Mouse (Mus musculus) MEL (cell line): Measurements from ENCODE around the gene Sprr2a1. TPM values are rescaled to one million over a fixed set of nuclear protein-coding genes. Genes with fewer than 3 reads are reported as not detected.
"Not testable (repeated sequence)": the region's sequence is repeated elsewhere in the genome, so short reads cannot be mapped to it uniquely, and the experiment has no call there.

Experiments
- DNase-seq: peaks from one replicate; pipeline ENCODE4 v3.0.0; 2011; ENCODE audit warnings: low read depth, low spot score
- H3K27ac ChIP-seq: 2 replicates; pipeline ENCODE4 v1.5.1; 2012; ENCODE audit warnings: low read depth, mild to moderate bottlenecking, control low read depth, low read length, moderate library complexity; ENCODE audit not compliant: control insufficient read depth
- H3K27me3 ChIP-seq, 2 experiments: fragments of 150-350 bp in 1 of 2; sonication (generic) in 1 of 2; 2 replicates each; pipeline ENCODE4 v1.6.1; 2012; ENCODE audit warnings: low read length in 2 of 2, mild to moderate bottlenecking in 2 of 2, improper control_type of control experiment in 1 of 2, moderate library complexity in 1 of 2; ENCODE audit not compliant: insufficient read depth in 2 of 2, control insufficient read depth in 1 of 2
- H3K36me3 ChIP-seq, 2 experiments: 2 replicates each; pipeline ENCODE4 v1.6.1; 2012 to 2014; ENCODE audit warnings: low read length in 2 of 2, improper control_type of control experiment in 1 of 2, inconsistent platforms in 1 of 2, mild to moderate bottlenecking in 1 of 2; ENCODE audit not compliant: insufficient read depth in 2 of 2, control insufficient read depth in 1 of 2
- H3K4me1 ChIP-seq, 2 experiments: fragments of 150-350 bp in 1 of 2; sonication (generic) in 1 of 2; 2 replicates each; pipeline ENCODE4 v1.6.1; 2012; ENCODE audit warnings: low read length in 2 of 2, improper control_type of control experiment in 1 of 2, mild to moderate bottlenecking in 1 of 2; ENCODE audit not compliant: insufficient read depth in 2 of 2, control insufficient read depth in 1 of 2
- H3K4me3 ChIP-seq, 2 experiments: fragments of 150-350 bp in 1 of 2; sonication (generic) in 1 of 2; 2 replicates each; pipeline ENCODE4 v1.5.1; 2012; ENCODE audit warnings: low read depth in 2 of 2, low read length in 2 of 2, mild to moderate bottlenecking in 2 of 2, moderate library complexity in 2 of 2, control low read depth in 1 of 2, improper control_type of control experiment in 1 of 2; ENCODE audit not compliant: control insufficient read depth in 1 of 2, insufficient read depth in 1 of 2
- H3K79me2 ChIP-seq: 2 replicates; pipeline ENCODE4 v1.6.1; 2012; ENCODE audit warnings: mild to moderate bottlenecking, low read length, moderate library complexity; ENCODE audit not compliant: control insufficient read depth, poor library complexity, insufficient read depth
- H3K9ac ChIP-seq: 2 replicates; pipeline ENCODE4 v1.6.1; 2012; ENCODE audit warnings: low read depth, mild to moderate bottlenecking, control low read depth, low read length, moderate library complexity; ENCODE audit not compliant: control insufficient read depth, poor library complexity, severe bottlenecking
- H3K9me3 ChIP-seq: fragments of 150-350 bp; sonication (generic); replicated peaks from 2 replicates; pipeline ENCODE4 v1.6.1; 2012; ENCODE audit warnings: mild to moderate bottlenecking, low read length, improper control_type of control experiment, moderate library complexity; ENCODE audit not compliant: insufficient read depth
- polyA plus RNA-seq, 2 experiments: library from polyadenylated mRNA; stranded (reverse) in 1 of 2; unstranded in 1 of 2; fragments of >175 nt in 1 of 2; fragments of >200 nt in 1 of 2; gene quantifications; 2 replicates each; pipeline versions ENCODE4 v1.2.1 to v1.2.4; 2012; ENCODE audit warnings: low replicate concordance in 2 of 2, low read depth in 1 of 2; ENCODE audit not compliant: insufficient read length in 2 of 2, insufficient read depth in 1 of 2, missing spikeins in 1 of 2
- total RNA-seq: library from RNA; depleted of rRNA; stranded (reverse); fragments of 300-350 nt; gene quantifications from 2 replicates; pipeline ENCODE4 v1.2.3, GENCODE M21; 2012; rRNA removed

Gene Sprr2a1
- total and polyA plus RNA-seq, 3 experiments = not detected

DNA sequence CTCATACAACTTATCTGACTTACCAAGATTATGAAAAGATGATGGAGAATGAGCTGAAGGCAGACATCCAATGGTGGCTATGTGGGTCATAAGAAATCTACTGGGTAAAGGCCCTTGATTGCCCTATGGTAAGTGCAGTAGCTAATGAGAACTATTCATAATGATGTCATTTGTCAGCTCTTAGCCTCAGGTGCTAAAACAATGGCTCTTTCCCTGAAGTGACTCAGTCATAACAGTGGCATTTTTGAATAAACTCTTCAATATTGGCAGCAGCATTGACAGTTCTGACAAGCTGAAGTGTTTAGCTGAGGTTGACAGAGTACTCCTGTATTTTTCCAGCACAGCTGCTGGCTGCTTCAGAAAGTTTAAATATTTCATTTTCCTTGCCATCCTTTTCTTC, 32.9 kb downstream of the Sprr2a1 start:
- H3K9ac ChIP-seq, H3K4me1 ChIP-seq, H3K27ac ChIP-seq, H3K79me2 ChIP-seq, H3K27me3 ChIP-seq, DNase-seq, H3K4me3 ChIP-seq, H3K36me3 ChIP-seq, H3K9me3 ChIP-seq: not testable (repeated sequence)

DNA sequence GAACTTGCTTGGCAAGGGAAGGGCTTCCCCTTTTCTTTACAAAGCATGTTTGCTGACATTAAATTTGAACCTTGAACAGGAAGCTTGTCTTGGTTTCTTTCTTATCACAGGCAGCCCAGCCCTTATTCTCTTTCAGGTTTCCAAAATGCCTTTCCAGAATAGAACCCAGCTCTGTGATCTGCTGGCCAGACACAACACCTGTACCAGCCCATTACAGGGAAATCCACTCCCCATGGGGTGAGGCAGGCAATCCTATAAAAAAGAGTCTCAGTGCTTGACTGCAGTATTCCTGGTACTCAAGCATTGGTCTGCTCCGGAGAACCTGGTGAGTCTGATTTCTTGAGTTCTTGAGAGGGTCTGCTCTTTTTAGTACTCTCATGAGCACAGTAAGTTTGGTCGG, 34.9 kb downstream of the Sprr2a1 start:
- not testable (repeated sequence) for DNase-seq, H3K79me2 ChIP-seq, H3K9ac ChIP-seq, H3K36me3 ChIP-seq, H3K4me1 ChIP-seq, H3K27ac ChIP-seq, H3K4me3 ChIP-seq, H3K9me3 ChIP-seq, H3K27me3 ChIP-seq

- DNase-seq, H3K27ac ChIP-seq, H3K79me2 ChIP-seq, H3K4me3 ChIP-seq, H3K27me3 ChIP-seq, H3K4me1 ChIP-seq, H3K9ac ChIP-seq, H3K9me3 ChIP-seq, H3K36me3 ChIP-seq: not testable (repeated sequence)
Measured at GRCm38 (mm10) chr3:92253860-92254259, 38.3 kb downstream of the Sprr2a1 start.

GRCm38 (mm10) chr3:92258526-92258925, 42.9 kb downstream of the Sprr2a1 start:
- H3K9me3 ChIP-seq, H3K27me3 ChIP-seq, H3K9ac ChIP-seq, H3K79me2 ChIP-seq, H3K36me3 ChIP-seq, H3K27ac ChIP-seq, H3K4me1 ChIP-seq, H3K4me3 ChIP-seq, DNase-seq: not testable (repeated sequence)

DNA sequence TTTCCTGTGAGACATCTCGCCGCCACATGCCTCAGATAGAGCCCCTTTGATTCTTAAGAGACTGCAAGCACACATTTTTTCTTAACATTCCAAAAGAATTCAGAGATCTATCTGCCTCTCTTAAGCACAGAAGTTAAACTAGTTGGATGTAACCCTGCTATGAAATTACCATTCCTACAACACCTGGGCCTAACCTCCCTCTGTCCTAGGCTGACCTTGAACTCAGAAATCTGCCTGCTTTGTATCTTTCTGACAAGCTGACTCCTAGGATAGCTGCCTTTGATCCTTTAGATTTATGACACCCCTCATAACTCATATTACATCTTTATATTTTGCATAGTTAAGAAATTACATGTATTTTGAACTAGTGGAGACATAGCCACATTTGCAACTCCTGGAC, 47.9 kb downstream of the Sprr2a1 start:
- DNase-seq, H3K27ac ChIP-seq, H3K36me3 ChIP-seq, H3K9ac ChIP-seq, H3K9me3 ChIP-seq, H3K4me3 ChIP-seq, H3K27me3 ChIP-seq, H3K4me1 ChIP-seq, H3K79me2 ChIP-seq: not testable (repeated sequence)

Other genes with a start within 250 kb of the Sprr2a1 start
- gene Pglyrp3, start 201.2 kb upstream of the Sprr2a1 start, total RNA-seq = not detected in 2 replicates
- not detected for gene Pglyrp3, start 201.2 kb upstream of the Sprr2a1 start, polyA plus RNA-seq
- not detected in 2 replicates for gene Lor, start 132.7 kb upstream of the Sprr2a1 start, total RNA-seq
- not detected for gene Lor, start 132.7 kb upstream of the Sprr2a1 start, polyA plus RNA-seq
- not detected in 2 replicates for gene Prr9, start 91.9 kb upstream of the Sprr2a1 start, total RNA-seq
- not detected for gene Prr9, start 91.9 kb upstream of the Sprr2a1 start, polyA plus RNA-seq
- gene Lelp1, start 73.1 kb upstream of the Sprr2a1 start, total RNA-seq = not detected in 2 replicates
- not detected for gene Lelp1, start 73.1 kb upstream of the Sprr2a1 start, polyA plus RNA-seq
- gene Sprr2a2, start 121 bp downstream of the Sprr2a1 start, total RNA-seq = 0.04 TPM in 1 of 2 replicates, not detected in the other
- not detected for gene Sprr2a2, start 121 bp downstream of the Sprr2a1 start, polyA plus RNA-seq
- gene Sprr2a3, start 69.6 kb downstream of the Sprr2a1 start, total RNA-seq = not detected in 2 replicates
- gene Sprr2a3, start 69.6 kb downstream of the Sprr2a1 start, polyA plus RNA-seq = not detected
- not detected in 2 replicates for gene Sprr2b, start 100.8 kb downstream of the Sprr2a1 start, total RNA-seq
- gene Sprr2b, start 100.8 kb downstream of the Sprr2a1 start, polyA plus RNA-seq = not detected
- gene Sprr2d, start 123.3 kb downstream of the Sprr2a1 start, total RNA-seq = not detected in 2 replicates
- not detected for gene Sprr2d, start 123.3 kb downstream of the Sprr2a1 start, polyA plus RNA-seq
- not detected in 2 replicates for gene Sprr2e, start 136.3 kb downstream of the Sprr2a1 start, total RNA-seq
- gene Sprr2e, start 136.3 kb downstream of the Sprr2a1 start, polyA plus RNA-seq = not detected
- not detected in 2 replicates for gene Sprr2f, start 149.4 kb downstream of the Sprr2a1 start, total RNA-seq
- gene Sprr2f, start 149.4 kb downstream of the Sprr2a1 start, polyA plus RNA-seq = not detected
- not detected in 2 replicates for gene Sprr2h, start 169.9 kb downstream of the Sprr2a1 start, total RNA-seq
- not detected for gene Sprr2h, start 169.9 kb downstream of the Sprr2a1 start, polyA plus RNA-seq
- not detected in 2 replicates for gene Sprr2i, start 192.2 kb downstream of the Sprr2a1 start, total RNA-seq
- gene Sprr2i, start 192.2 kb downstream of the Sprr2a1 start, polyA plus RNA-seq = not detected
- not detected in 2 replicates for gene Sprr2j-ps, start 202.3 kb downstream of the Sprr2a1 start, total RNA-seq
- gene Sprr2j-ps, start 202.3 kb downstream of the Sprr2a1 start, polyA plus RNA-seq = not detected
- gene Gm9774, start 213.6 kb downstream of the Sprr2a1 start, total RNA-seq = 17.4 and 26.0 TPM in 2 replicates
- gene Gm9774, start 213.6 kb downstream of the Sprr2a1 start, polyA plus RNA-seq = 100 to 1,000 TPM; 107 to 140 TPM
- not detected in 2 replicates for gene Sprr2k, start 216.8 kb downstream of the Sprr2a1 start, total RNA-seq
- gene Sprr2k, start 216.8 kb downstream of the Sprr2a1 start, polyA plus RNA-seq = not detected
- gene Sprr1b, start 223.0 kb downstream of the Sprr2a1 start, total RNA-seq = not detected in 2 replicates
- gene Sprr1b, start 223.0 kb downstream of the Sprr2a1 start, polyA plus RNA-seq = not detected
- gene Sprr3, start 242.9 kb downstream of the Sprr2a1 start, total RNA-seq = not detected in 2 replicates
- gene Sprr3, start 242.9 kb downstream of the Sprr2a1 start, polyA plus RNA-seq = not detected